Mouse (Mus musculus) mouse trophoblast stem cell (cell line): ENCODE results near the gene S100a5.

Experiments
- in situ Hi-C, 2 experiments: fragments of 300-500 bp; cut with MseI, MboI; formaldehyde crosslinking; loops; 2 replicates in 1 of 2; 3 replicates in 1 of 2; pipeline ENCODE4 v1.15.1; 2025

Gene S100a5

DNA sequence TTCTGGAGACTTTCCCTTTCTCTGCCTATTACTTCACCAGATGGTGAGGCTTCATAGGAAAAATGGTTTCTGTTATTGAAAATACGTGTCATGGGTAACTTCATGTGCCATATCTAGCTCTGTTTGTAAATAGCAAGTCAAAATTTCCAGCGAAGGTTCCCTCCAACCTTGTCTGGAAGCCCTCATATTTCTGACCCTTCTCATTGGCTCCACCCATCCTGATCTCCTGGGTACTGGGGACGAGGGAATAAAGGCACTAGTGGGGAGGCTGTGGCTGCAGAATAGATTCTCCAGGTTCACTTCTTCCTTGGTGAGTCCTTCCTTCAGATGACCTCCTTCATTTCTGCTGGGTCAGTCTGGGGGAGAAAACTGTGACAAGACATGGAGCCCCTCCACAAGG lies at the start of gene S100a5:
Gene S100a5 (plus strand): TSS at position 301 of the 400 bp plus-strand sequence.
- in situ Hi-C loops: no loop called here

- in situ Hi-C loops: no loop called here
Measured at GRCm38 (mm10) chr3:90560008-90560628, 48.2 kb upstream of the S100a5 start, which contains the start of gene S100a3. Gene S100a3 (plus strand): TSS chr3:90560578.

- in situ Hi-C loops: loop anchor here in 1 of 2 experiments (10.0 kb wide), 1 partner anchor 50 kb away; the partner anchor contains the start of gene S100a14
Measured at GRCm38 (mm10) chr3:90574691-90575090, 33.6 kb upstream of the S100a5 start.

DNA sequence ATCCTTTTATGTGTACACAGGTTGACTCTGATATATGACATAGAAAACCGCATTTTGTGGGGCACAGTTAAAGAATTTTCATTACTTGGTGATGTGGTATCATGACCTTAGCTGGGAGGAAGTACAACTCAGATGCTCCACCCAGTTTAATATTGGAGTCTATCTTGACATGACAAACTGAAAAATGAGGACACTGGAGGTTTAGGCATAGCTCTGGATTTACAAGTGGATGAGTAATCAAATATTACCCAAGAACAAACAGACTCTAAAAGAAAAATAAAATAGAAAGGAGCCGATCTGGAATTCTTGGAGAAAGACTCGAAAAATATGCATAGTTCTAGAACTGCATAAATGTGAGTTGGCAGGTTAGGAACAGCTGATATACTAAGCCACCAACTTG lies 33.0 kb upstream of the S100a5 start:
- in situ Hi-C loops: loop anchor here in 1 of 2 experiments (10.0 kb wide), 1 partner anchor 51 kb away; the partner anchor contains the start of gene S100a14

DNA sequence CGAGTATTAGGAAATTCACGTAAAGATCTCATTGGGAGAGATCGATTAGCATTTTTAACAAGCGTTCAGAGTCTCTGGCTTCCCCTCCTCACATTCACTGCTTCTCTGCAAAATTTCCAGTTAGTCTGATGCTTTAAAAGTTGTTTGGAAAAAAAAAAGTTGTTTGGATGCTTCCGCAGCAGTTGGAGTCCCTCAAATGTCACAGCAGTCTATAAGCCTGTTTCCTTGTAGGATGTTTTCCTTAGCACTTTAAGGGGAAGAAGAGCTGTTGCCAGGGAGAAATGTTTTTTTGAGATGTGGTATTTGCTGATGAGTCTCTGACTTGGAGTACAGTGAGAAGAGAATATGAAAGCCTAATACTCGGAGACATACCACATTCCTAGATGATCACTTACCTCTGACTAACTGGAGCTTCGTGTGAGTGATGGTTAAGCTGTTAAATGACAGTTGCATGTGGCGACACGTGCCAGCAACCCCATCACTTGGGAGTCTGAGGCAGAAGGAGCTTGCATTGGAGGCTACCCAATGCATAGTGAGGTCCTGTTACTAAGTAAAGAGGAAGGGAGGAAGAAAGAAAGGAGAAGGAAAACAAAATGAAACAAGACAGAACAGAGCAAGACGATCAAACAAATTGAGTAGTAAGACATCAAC lies 31.8 kb upstream of the S100a5 start:
- in situ Hi-C loops: loop anchor here in 1 of 2 experiments (10.0 kb wide), 1 partner anchor 52 kb away; the partner anchor contains the start of gene S100a14

- in situ Hi-C loops: loop anchor here in 1 of 2 experiments (10.0 kb wide), 1 partner anchor 55 kb away; the partner anchor contains the start of gene S100a14
Measured at GRCm38 (mm10) chr3:90579433-90579832, 28.9 kb upstream of the S100a5 start.

DNA sequence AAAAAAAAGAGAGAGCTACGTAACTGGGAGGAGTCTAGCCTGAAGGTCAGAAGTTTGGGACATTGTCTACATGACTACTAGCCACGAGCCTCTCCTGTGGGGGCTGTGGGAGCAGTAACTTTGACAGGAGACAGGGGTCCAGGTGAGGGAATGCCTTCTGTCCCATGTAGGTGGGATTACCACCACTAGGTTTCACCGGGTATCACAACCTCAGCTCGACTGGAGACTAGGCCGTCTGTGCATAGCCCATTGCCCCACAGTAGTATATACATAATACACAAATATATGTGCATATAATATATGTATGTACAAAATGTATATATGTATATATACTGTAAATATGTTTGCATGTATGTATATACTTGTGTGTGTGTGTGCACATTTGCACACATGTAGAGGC lies 27.2 kb upstream of the S100a5 start:
- in situ Hi-C loops: loop anchor here in 1 of 2 experiments (5.0 kb wide), 1 partner anchor 36 kb away; no protein-coding TSS in a partner anchor

GRCm38 (mm10) chr3:90582156-90582555 lies 26.2 kb upstream of the S100a5 start:
- in situ Hi-C loops: loop anchor here in 1 of 2 experiments (5.0 kb wide), 1 partner anchor 35 kb away; no protein-coding TSS in a partner anchor

DNA sequence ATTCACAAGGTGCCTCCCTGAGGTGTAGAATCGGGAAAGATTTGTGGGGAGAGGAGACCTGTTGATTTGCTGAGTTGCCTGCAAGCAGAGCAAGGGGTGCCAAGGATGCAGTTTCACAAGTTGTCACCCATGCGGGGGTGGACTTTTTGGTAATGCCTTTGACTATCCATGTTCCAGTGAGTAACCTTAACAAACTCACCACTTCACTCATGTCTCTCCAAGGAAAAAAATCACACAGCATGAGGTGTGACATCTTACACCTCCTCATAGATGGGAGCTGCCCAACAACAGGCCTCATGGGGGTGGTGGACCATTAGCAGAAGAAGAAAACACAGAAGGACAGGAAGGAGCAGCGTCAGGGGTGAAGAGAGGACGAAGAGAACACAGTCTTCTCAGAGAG lies 25.8 kb upstream of the S100a5 start:
- in situ Hi-C loops: loop anchor here in 1 of 2 experiments (5.0 kb wide), 1 partner anchor 35 kb away; no protein-coding TSS in a partner anchor

DNA sequence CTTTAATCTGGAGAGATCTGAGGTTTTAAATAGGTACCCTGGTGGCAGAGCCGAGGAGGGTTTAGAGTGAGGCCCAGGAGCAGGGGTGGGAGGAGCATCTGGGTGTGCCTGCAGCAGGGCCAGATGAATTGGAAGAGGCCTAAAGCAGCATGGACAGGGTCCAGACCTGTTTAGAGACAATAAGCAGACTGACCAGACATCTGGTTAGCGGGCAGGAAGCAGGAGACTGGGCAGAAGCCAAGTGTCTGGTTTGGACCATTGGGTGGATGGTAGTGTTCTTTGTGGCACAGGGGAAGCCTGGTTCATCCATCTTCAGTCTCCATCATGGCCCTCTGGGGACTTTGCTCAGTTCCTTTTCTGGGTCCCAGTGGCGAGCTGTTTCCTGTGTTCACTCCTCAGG lies 24.4 kb upstream of the S100a5 start:
- in situ Hi-C loops: loop anchor here in 1 of 2 experiments (5.0 kb wide), 1 partner anchor 33 kb away; no protein-coding TSS in a partner anchor

DNA sequence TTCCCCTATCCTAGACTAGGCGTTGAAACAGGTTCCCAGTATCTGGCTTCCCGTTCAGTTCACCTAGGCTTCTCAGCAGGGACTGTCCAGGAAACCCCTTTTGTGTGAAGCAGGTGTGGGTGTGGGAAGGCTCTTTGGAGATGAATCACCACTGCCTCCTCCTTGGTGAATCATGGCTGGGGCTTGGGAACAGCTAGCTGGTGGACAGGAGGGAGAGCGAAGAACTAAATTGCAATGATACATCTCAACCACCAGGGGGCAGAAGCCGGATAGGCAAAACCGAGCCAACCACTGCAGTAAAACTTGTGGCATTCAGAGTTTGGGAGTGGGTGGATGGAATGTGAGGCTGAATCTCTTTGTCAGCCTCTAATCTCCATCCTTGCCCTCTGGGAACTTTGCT lies 22.7 kb upstream of the S100a5 start:
- in situ Hi-C loops: no loop called here

DNA sequence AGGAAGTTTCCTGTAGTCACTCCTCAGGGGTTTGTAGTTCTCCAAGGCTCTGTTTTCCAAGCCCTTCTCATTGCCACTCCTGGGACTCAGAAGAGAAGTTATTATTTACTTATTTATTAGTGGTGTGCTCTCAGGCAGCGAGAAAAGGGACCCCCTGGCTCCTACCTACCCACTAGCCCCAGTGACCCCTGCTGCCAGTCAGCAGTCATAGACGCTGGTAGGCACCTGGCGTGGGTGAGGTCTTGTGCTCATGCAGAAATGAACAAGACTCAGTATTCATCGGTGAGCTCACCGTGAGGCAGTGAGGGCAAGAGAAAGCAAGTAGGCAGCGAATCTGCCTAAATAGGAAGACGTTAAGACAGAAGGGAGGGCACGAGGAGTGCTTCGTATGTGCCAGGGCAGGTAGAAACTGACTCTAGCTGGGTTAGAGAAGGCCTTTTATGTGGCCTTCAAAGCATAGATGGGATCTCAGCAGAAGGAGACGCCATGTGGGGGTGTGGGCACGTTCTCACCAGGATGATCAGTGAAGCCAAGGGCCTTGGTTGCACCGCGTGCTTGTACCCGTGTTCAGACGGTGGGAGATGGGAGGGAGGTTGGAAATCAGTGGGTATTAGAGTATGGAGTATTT lies 22.2 kb upstream of the S100a5 start:
- in situ Hi-C loops: no loop called here

- in situ Hi-C loops: no loop called here
Measured at GRCm38 (mm10) chr3:90586906-90587305, 21.4 kb upstream of the S100a5 start.

DNA sequence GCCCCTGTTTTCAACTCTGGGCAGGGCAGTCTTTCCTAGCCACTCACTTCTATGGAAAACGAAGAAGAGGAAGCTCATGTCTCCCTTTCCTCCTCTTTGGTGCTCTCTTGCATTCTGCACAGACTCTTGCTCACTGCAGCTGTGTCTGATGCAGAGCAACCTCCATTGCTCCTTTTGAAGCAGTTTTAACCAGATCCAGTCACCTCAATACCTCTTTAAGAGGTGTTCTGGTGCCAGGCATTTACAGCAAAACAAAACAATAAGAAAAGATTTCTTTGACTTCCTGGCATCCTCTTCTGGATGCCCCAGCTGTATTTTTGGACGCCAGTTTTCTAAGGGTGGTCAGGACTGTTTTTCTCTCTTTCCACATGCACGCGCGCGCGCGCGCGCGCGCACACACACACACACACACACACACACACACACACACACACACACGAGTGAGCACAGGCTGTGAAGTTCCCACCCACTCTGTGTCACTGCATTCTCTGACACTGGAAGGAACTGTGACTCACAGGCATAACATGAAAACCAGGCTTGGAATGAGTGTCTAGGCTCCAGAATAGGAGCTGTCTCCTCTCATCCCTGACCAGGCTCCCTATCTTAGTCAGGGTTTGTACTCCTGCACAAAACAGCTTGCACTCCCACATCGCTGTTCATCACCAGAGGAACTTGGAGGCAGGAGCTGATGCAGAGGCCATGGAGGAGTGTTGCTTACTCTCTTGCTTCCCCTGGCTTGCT lies 20.8 kb upstream of the S100a5 start:
- in situ Hi-C loops: no loop called here

- in situ Hi-C loops: no loop called here
Measured at GRCm38 (mm10) chr3:90589390-90589789, 18.9 kb upstream of the S100a5 start.

DNA sequence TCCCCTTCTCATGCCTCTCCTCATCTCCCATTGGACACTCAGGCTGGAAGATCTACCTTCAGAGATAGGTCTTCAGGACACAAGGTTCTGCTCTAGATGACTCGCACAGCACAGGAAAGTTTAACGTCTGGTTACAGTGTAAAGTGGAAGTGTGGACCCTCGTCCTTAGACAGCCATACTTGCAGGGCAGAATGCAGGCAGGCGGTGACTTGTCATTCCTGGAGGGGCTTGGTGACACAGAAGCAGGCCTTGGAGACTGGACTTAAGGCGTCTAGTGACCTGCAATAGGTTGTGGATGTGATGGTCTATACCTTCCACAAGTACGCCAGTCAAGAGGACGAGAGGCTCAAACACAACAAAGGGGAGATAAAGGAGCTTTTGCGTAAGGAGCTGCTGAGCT lies 18.4 kb upstream of the S100a5 start, which contains the start of gene S100a2:
Gene S100a2 (plus strand): TSS at position 301 of the 400 bp plus-strand sequence.
- in situ Hi-C loops: no loop called here

DNA sequence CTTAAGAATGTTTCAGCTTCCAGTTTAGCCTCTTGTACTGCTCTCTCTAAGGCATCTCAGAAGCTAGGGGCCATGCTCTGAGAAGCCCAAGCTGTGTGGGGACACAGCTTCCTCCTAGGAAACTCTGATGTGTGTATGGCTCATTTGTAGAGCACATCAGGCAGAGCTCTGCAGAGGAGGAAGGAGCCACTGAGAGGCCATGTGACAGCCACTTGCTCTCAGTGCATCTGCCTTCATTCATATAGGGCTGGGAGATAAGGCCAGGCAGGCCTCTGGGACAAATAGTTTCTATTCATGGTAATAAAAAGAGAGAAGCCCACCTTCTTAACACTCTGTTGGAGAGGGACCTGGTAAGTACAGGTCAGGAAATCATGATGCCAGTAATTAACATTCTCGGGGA lies 13.9 kb upstream of the S100a5 start:
- in situ Hi-C loops: no loop called here

- in situ Hi-C loops: no loop called here
Measured at GRCm38 (mm10) chr3:90595556-90595955, 12.8 kb upstream of the S100a5 start.

DNA sequence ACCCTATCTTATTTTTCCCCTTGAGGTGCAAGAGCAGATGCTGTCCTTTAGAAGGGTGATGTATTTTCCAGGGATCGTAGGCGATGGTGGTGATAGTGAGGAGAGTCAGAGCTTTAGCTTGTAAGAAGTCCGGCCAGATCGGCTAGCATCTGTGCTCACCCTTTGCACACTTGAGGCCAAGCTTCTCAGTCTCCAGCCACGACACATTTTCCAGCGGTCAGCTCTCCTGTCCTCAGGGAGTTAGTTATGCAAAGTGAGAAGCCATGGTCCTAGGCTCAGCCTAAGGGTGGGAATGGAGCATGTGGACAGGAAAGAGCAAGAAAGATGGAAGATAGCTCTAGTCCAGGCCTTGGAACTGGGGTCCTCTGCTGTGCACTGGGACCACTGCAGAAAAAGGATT lies 11.5 kb upstream of the S100a5 start:
- in situ Hi-C loops: no loop called here

DNA sequence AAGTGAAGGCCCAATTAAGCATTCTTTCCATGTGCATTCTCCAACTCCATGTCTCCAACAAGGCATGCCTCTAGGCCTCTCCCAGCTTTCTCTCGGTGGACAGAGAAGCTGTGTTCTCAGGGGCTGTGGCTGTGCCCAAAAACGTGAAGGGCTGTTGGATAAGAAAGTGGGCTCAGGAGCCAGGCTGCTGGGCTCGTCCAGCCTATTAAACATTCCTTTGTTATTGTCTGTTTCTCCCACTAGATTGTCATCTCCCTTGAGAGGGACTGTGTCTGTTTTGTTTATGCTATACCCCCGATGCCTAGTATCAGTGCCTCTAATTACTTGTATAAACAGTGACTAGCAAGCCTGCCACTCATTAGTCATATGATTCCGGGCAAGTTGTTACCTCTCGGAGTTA lies 10.6 kb upstream of the S100a5 start:
- in situ Hi-C loops: no loop called here

GRCm38 (mm10) chr3:90598212-90598611 lies 10.1 kb upstream of the S100a5 start:
- in situ Hi-C loops: no loop called here
